Mouse (Mus musculus) duodenum, adult 2 months (tissue): Measurements from ENCODE around the gene Wdr64. TPM values are rescaled to one million over a fixed set of nuclear protein-coding genes. Genes with fewer than 3 reads are reported as not detected.

Experiments
- polyA plus RNA-seq: library from polyadenylated mRNA; depleted of rRNA; stranded (reverse); fragments of >200 nt; gene quantifications from 2 replicates; pipeline ENCODE4 v1.2.3, GENCODE M21; 2012; ENCODE audit warnings: low replicate concordance; rRNA removed

The Wdr64 gene
- not detected in 2 replicates for polyA plus RNA-seq

DNA sequence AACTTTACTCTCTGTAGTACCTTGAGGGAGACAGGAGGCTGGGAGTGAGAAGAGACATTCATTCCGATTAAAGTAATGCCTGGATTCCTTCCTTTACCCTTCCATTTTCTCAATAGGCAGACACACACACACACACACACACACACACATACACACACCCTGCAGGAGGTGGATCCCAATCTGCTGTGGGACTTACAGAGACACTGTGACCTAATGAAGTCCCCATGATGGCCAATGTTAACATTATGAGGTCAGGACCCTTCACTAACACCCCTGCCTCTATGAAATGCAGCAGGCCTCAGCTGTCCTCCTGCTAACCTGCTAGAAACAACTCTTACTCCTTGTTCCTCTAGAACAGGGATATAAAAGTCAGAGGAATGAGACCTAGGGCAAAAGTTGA is at the start of gene Wdr64:
Gene Wdr64 (plus strand): TSS at position 301 of the 400 bp plus-strand sequence.

DNA sequence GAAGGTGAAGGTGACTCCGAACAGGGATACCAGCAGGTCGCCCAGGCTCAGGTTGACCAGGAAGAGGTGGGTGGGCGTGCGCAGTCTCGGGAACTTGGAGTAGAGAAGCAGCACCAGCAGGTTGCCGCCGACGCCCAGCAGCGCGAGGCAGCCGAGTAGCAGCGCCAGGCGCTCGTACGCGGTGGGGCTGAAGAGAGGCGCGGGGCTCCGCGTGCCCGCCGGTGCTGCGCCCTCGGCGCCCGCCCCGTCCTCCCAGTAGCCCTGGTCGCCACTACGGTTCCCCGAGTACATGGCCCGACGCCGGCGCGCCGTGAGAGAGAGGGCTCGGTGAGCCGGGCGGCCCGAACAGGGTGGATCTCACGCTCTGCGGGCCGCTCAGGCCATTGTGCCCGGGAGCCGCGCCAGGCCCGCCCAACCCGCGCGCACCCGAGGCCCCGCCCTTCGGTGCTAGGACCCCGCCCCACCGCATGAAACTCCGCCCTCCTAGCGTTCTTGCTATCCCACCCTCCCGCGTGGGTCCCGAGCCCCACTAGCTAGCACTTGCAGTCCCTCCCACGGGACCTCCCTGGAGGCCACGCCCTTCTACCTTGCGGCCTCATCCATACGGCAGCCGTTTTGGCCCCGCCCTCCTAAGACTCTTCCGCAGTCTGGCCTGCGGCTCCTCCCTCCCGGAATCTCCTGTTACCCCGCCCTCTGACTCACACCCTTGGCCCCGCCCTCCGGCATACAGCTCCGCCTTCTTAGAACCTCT is 6.0 kb upstream of the Wdr64 start, which contains the start of the genes Opn3 and Chml:
Gene Opn3 (minus strand): TSS at position 531 of the 751 bp plus-strand sequence.
Gene Chml (minus strand): TSS at position 656 of the 751 bp plus-strand sequence.

Other genes starting within 250 kb of the Wdr64 start
- gene Rgs7, start 206.1 kb upstream of the Wdr64 start, polyA plus RNA-seq, result 0.07 and 0.11 TPM in 2 replicates
- 0.19 and 0.32 TPM in 2 replicates for gene Kmo, start 78.2 kb upstream of the Wdr64 start, polyA plus RNA-seq
- 9.0 and 12.3 TPM in 2 replicates for gene Fh1, start 73.0 kb upstream of the Wdr64 start, polyA plus RNA-seq
- gene Opn3, start 5.8 kb upstream of the Wdr64 start, polyA plus RNA-seq, result 0.91 and 4.0 TPM in 2 replicates
- 16.9 and 40.2 TPM in 2 replicates for gene Chml, start 5.7 kb upstream of the Wdr64 start, polyA plus RNA-seq
- 0.11 and 0.44 TPM in 2 replicates for gene Exo1, start 182.0 kb downstream of the Wdr64 start, polyA plus RNA-seq
- not detected in 2 replicates for gene Gm38100, start 221.7 kb downstream of the Wdr64 start, polyA plus RNA-seq